Mouse (Mus musculus): ENCODE results near the gene Rab3d. TPM values are rescaled to one million over a fixed set of nuclear protein-coding genes. Genes with fewer than 3 reads are reported as not detected.

Gene Rab3d
- polyA plus RNA-seq, 1 experiment from 2014 or later = 72.0 TPM

- H3K4me2 ChIP-seq = peak within 1 kb of the TSS; percentile 85
- 0 out of 2 replicates have a peak within 1 kb of the TSS, but pooled peaks have one; percentile 51 for H3K27ac ChIP-seq
- ATAC-seq (ENCODE audit: insufficient read depth, low FRiP score, low read depth) = peak; percentile 96
- H3K9me3 ChIP-seq = no peaks in the 10 kb centered on the region
- no peaks in the 10 kb centered on the region for H3K27me3 ChIP-seq (replicated peaks)
- 2% methylated on average over 43 of the region's 43 CpGs for WGBS
- peak within 1 kb of the TSS; percentile 49 for H3K9ac ChIP-seq
- H3K4me1 ChIP-seq = peaks cover 7% of the 10 kb centered on the region; the same call in 1 of the 2 replicates
- no peaks in the 10 kb centered on the region for H3K36me3 ChIP-seq
- H3K4me3 ChIP-seq (replicated peaks) = peak within 1 kb of the TSS; percentile 58
Observed at GRCm38 (mm10) chr9:21936692-21937570, 18.9 kb upstream of the Rab3d start, which contains the start of gene Plppr2. Plppr2 (plus strand) TSS chr9:21937033.

- WGBS = 77% methylated on average over 7 of the region's 7 CpGs
- no peaks in the 10 kb centered on the region for H3K36me3 ChIP-seq
Observed at GRCm38 (mm10) chr9:21935466-21936131, 17.6 kb upstream of the Rab3d start.

GRCm38 (mm10) chr9:21934021-21934420, 16.0 kb upstream of the Rab3d start:
- H3K27ac ChIP-seq = no peak overlapping the region
- H3K4me1 ChIP-seq = peaks cover 7% of the 10 kb centered on the region; the same call in 1 of the 2 replicates
- no peak overlapping the region for H3K9ac ChIP-seq
- WGBS = 91% methylated on average over 12 of the region's 12 CpGs
- no peaks in the 10 kb centered on the region for H3K36me3 ChIP-seq
- no peak overlapping the region for H3K4me2 ChIP-seq
- no peaks in the 10 kb centered on the region for H3K9me3 ChIP-seq
- H3K27me3 ChIP-seq (replicated peaks) = no peaks in the 10 kb centered on the region
- H3K4me3 ChIP-seq (replicated peaks) = no peak overlapping the region
- ATAC-seq (ENCODE audit: insufficient read depth, low FRiP score, low read depth) = no peak

More at GRCm38 (mm10) chr9:21935466-21936131, 17.6 kb upstream of the Rab3d start:
- no peaks in the 10 kb centered on the region for H3K9me3 ChIP-seq
- H3K4me3 ChIP-seq (replicated peaks) = no peak overlapping the region
- no peaks in the 10 kb centered on the region for H3K27me3 ChIP-seq (replicated peaks)
- H3K27ac ChIP-seq = no peak overlapping the region
- no peak overlapping the region for H3K9ac ChIP-seq
- ATAC-seq (ENCODE audit: insufficient read depth, low FRiP score, low read depth) = no peak
- peaks cover 7% of the 10 kb centered on the region; the same call in 1 of the 2 replicates for H3K4me1 ChIP-seq
- no peak overlapping the region for H3K4me2 ChIP-seq

GRCm38 (mm10) chr9:21932445-21933137, 14.6 kb upstream of the Rab3d start:
- no peak overlapping the region for H3K4me3 ChIP-seq (replicated peaks)
- H3K9ac ChIP-seq = no peak overlapping the region
- no peak for ATAC-seq (ENCODE audit: insufficient read depth, low FRiP score, low read depth)
- H3K27ac ChIP-seq = no peak overlapping the region
- no peaks in the 10 kb centered on the region for H3K36me3 ChIP-seq
- 60% methylated on average over 12 of the region's 12 CpGs for WGBS
- no peaks in the 10 kb centered on the region for H3K9me3 ChIP-seq
- H3K27me3 ChIP-seq (replicated peaks) = no peaks in the 10 kb centered on the region
- H3K4me2 ChIP-seq = no peak overlapping the region
- peaks cover 7% of the 10 kb centered on the region; the same call in 1 of the 2 replicates for H3K4me1 ChIP-seq

- WGBS = 50% methylated on average over 2 of the region's 2 CpGs
- H3K4me1 ChIP-seq = peaks cover 4% of the 10 kb centered on the region; the same call in 1 of the 2 replicates
- H3K27ac ChIP-seq = no peak overlapping the region
- H3K4me2 ChIP-seq = no peak overlapping the region
- H3K9me3 ChIP-seq = no peaks in the 10 kb centered on the region
- H3K36me3 ChIP-seq = no peaks in the 10 kb centered on the region
- no peak overlapping the region for H3K9ac ChIP-seq
- H3K27me3 ChIP-seq (replicated peaks) = no peaks in the 10 kb centered on the region
- ATAC-seq (ENCODE audit: insufficient read depth, low FRiP score, low read depth) = no peak
- no peak overlapping the region for H3K4me3 ChIP-seq (replicated peaks)
Observed at GRCm38 (mm10) chr9:21932006-21932405, 14.0 kb upstream of the Rab3d start.

GRCm38 (mm10) chr9:21929208-21929607, 11.2 kb upstream of the Rab3d start:
- ATAC-seq (ENCODE audit: insufficient read depth, low FRiP score, low read depth) = no peak
- H3K4me2 ChIP-seq = no peak overlapping the region
- no peaks in the 10 kb centered on the region for H3K36me3 ChIP-seq
- H3K27me3 ChIP-seq (replicated peaks) = no peaks in the 10 kb centered on the region
- no peak overlapping the region for H3K27ac ChIP-seq
- H3K4me3 ChIP-seq (replicated peaks) = no peak overlapping the region
- 78% methylated on average over 3 of the region's 3 CpGs for WGBS
- peaks cover 3% of the 10 kb centered on the region for H3K4me1 ChIP-seq
- no peak overlapping the region for H3K9ac ChIP-seq
- H3K9me3 ChIP-seq = no peaks in the 10 kb centered on the region

GRCm38 (mm10) chr9:21927208-21927753, 9.3 kb upstream of the Rab3d start, which contains the start of the genes Ccdc159 and Tmem205:
Ccdc159 (plus strand) TSS chr9:21927471.
Tmem205 (minus strand) TSS chr9:21927556.
- H3K4me2 ChIP-seq = peak within 1 kb of the TSS; percentile 56
- peak within 1 kb of the TSS; percentile 46; the same call in 1 of the 2 replicates for H3K9ac ChIP-seq
- H3K27me3 ChIP-seq (replicated peaks) = no peaks in the 10 kb centered on the region
- H3K36me3 ChIP-seq = no peaks in the 10 kb centered on the region
- peak within 1 kb of the TSS; percentile 51 for H3K4me3 ChIP-seq (replicated peaks)
- no peaks in the 10 kb centered on the region for H3K9me3 ChIP-seq
- peaks cover 9% of the 10 kb centered on the region for H3K4me1 ChIP-seq
- H3K27ac ChIP-seq = peak within 1 kb of the TSS; percentile 41
- WGBS = under 1% methylated on average over 28 of the region's 28 CpGs
- peak; percentile 95 for ATAC-seq (ENCODE audit: insufficient read depth, low FRiP score, low read depth)

- H3K27ac ChIP-seq = peak overlapping the region; percentile 37
- H3K36me3 ChIP-seq = no peaks in the 10 kb centered on the region
- H3K9ac ChIP-seq = peak overlapping the region; percentile 46; the same call in 1 of the 2 replicates
- 2% methylated on average over 6 of the region's 6 CpGs for WGBS
- H3K4me1 ChIP-seq = peaks cover 9% of the 10 kb centered on the region
- peak overlapping the region; percentile 51 for H3K4me3 ChIP-seq (replicated peaks)
- H3K9me3 ChIP-seq = no peaks in the 10 kb centered on the region
- no peaks in the 10 kb centered on the region for H3K27me3 ChIP-seq (replicated peaks)
- H3K4me2 ChIP-seq = peak overlapping the region; percentile 56
- ATAC-seq (ENCODE audit: insufficient read depth, low FRiP score, low read depth) = no peak
Observed at GRCm38 (mm10) chr9:21926784-21927183, 8.8 kb upstream of the Rab3d start.

- H3K27ac ChIP-seq = 0 out of 2 replicates have a peak overlapping the region, but pooled peaks have one; percentile 37
Observed at GRCm38 (mm10) chr9:21926155-21926554, 8.2 kb upstream of the Rab3d start.

GRCm38 (mm10) chr9:21925506-21925905, 7.5 kb upstream of the Rab3d start:
- no peak overlapping the region for H3K4me2 ChIP-seq
- no peaks in the 10 kb centered on the region for H3K36me3 ChIP-seq
- H3K4me1 ChIP-seq = peaks cover 9% of the 10 kb centered on the region
- no peak overlapping the region for H3K4me3 ChIP-seq (replicated peaks)
- 84% methylated on average over 1 of the region's 1 CpGs for WGBS
- no peak overlapping the region for H3K9ac ChIP-seq
- no peak for ATAC-seq (ENCODE audit: insufficient read depth, low FRiP score, low read depth)
- H3K27ac ChIP-seq = no peak overlapping the region
- H3K9me3 ChIP-seq = no peaks in the 10 kb centered on the region
- no peaks in the 10 kb centered on the region for H3K27me3 ChIP-seq (replicated peaks)

More at GRCm38 (mm10) chr9:21926155-21926554, 8.2 kb upstream of the Rab3d start:
- WGBS = 73% methylated on average over 6 of the region's 6 CpGs
- no peak overlapping the region for H3K9ac ChIP-seq
- no peaks in the 10 kb centered on the region for H3K36me3 ChIP-seq
- H3K9me3 ChIP-seq = no peaks in the 10 kb centered on the region
- peaks cover 9% of the 10 kb centered on the region for H3K4me1 ChIP-seq
- H3K4me3 ChIP-seq (replicated peaks) = peak overlapping the region; percentile 51
- H3K27me3 ChIP-seq (replicated peaks) = no peaks in the 10 kb centered on the region
- no peak for ATAC-seq (ENCODE audit: insufficient read depth, low FRiP score, low read depth)
- peak overlapping the region; percentile 56 for H3K4me2 ChIP-seq

GRCm38 (mm10) chr9:21925034-21925433, 7.0 kb upstream of the Rab3d start:
- no peaks in the 10 kb centered on the region for H3K27me3 ChIP-seq (replicated peaks)
- H3K4me1 ChIP-seq = peaks cover 9% of the 10 kb centered on the region
- no peak for ATAC-seq (ENCODE audit: insufficient read depth, low FRiP score, low read depth)
- no peaks in the 10 kb centered on the region for H3K36me3 ChIP-seq
- no peak overlapping the region for H3K4me3 ChIP-seq (replicated peaks)
- H3K27ac ChIP-seq = no peak overlapping the region
- no peaks in the 10 kb centered on the region for H3K9me3 ChIP-seq
- 93% methylated on average over 3 of the region's 3 CpGs for WGBS
- H3K9ac ChIP-seq = no peak overlapping the region
- H3K4me2 ChIP-seq = no peak overlapping the region
